Mouse (Mus musculus) MEL (cell line): ENCODE data around the gene Trappc13. TPM values are rescaled to one million over a fixed set of nuclear protein-coding genes. Genes with fewer than 3 reads are reported as not detected.

Experiments used
- DNase-seq: peaks from one replicate; pipeline ENCODE4 v3.0.0; 2011; ENCODE audit warnings: low read depth, low spot score
- H3K27ac ChIP-seq: 2 replicates; pipeline ENCODE4 v1.5.1; 2012; ENCODE audit warnings: low read depth, mild to moderate bottlenecking, control low read depth, low read length, moderate library complexity; ENCODE audit not compliant: control insufficient read depth
- H3K27me3 ChIP-seq, 2 experiments: fragments of 150-350 bp in 1 of 2; sonication (generic) in 1 of 2; 2 replicates each; pipeline ENCODE4 v1.6.1; 2012; ENCODE audit warnings: low read length in 2 of 2, mild to moderate bottlenecking in 2 of 2, improper control_type of control experiment in 1 of 2, moderate library complexity in 1 of 2; ENCODE audit not compliant: insufficient read depth in 2 of 2, control insufficient read depth in 1 of 2
- H3K36me3 ChIP-seq, 2 experiments: 2 replicates each; pipeline ENCODE4 v1.6.1; 2012 to 2014; ENCODE audit warnings: low read length in 2 of 2, improper control_type of control experiment in 1 of 2, inconsistent platforms in 1 of 2, mild to moderate bottlenecking in 1 of 2; ENCODE audit not compliant: insufficient read depth in 2 of 2, control insufficient read depth in 1 of 2
- H3K4me1 ChIP-seq, 2 experiments: fragments of 150-350 bp in 1 of 2; sonication (generic) in 1 of 2; 2 replicates each; pipeline ENCODE4 v1.6.1; 2012; ENCODE audit warnings: low read length in 2 of 2, improper control_type of control experiment in 1 of 2, mild to moderate bottlenecking in 1 of 2; ENCODE audit not compliant: insufficient read depth in 2 of 2, control insufficient read depth in 1 of 2
- H3K4me3 ChIP-seq, 2 experiments: fragments of 150-350 bp in 1 of 2; sonication (generic) in 1 of 2; 2 replicates each; pipeline ENCODE4 v1.5.1; 2012; ENCODE audit warnings: low read depth in 2 of 2, low read length in 2 of 2, mild to moderate bottlenecking in 2 of 2, moderate library complexity in 2 of 2, control low read depth in 1 of 2, improper control_type of control experiment in 1 of 2; ENCODE audit not compliant: control insufficient read depth in 1 of 2, insufficient read depth in 1 of 2
- H3K79me2 ChIP-seq: 2 replicates; pipeline ENCODE4 v1.6.1; 2012; ENCODE audit warnings: mild to moderate bottlenecking, low read length, moderate library complexity; ENCODE audit not compliant: control insufficient read depth, poor library complexity, insufficient read depth
- H3K9ac ChIP-seq: 2 replicates; pipeline ENCODE4 v1.6.1; 2012; ENCODE audit warnings: low read depth, mild to moderate bottlenecking, control low read depth, low read length, moderate library complexity; ENCODE audit not compliant: control insufficient read depth, poor library complexity, severe bottlenecking
- H3K9me3 ChIP-seq: fragments of 150-350 bp; sonication (generic); replicated peaks from 2 replicates; pipeline ENCODE4 v1.6.1; 2012; ENCODE audit warnings: mild to moderate bottlenecking, low read length, improper control_type of control experiment, moderate library complexity; ENCODE audit not compliant: insufficient read depth
- BHLHE40 ChIP-seq: IDR thresholded peaks from 2 replicates; pipeline ENCODE4 v1.6.1; 2012; ENCODE audit warnings: low read depth, mild to moderate bottlenecking, inconsistent platforms, low read length, improper control_type of control experiment, borderline replicate concordance
- CHD1 ChIP-seq: IDR thresholded peaks from 2 replicates; pipeline ENCODE4 v1.6.1; 2012; ENCODE audit warnings: low read depth, mild to moderate bottlenecking, inconsistent platforms, low read length, improper control_type of control experiment
- CHD2 ChIP-seq: IDR thresholded peaks from 2 replicates; pipeline ENCODE4 v1.6.1; 2011; ENCODE audit warnings: low read length, improper control_type of control experiment
- CTCF ChIP-seq, 3 experiments: IDR thresholded peaks in 2 of 3; conservative IDR thresholded peaks in 1 of 3; 2 replicates each; pipeline ENCODE4 v1.5.1; 2011 to 2012; ENCODE audit warnings: low read length in 3 of 3, low read depth in 2 of 3, mild to moderate bottlenecking in 2 of 3, improper control_type of control experiment in 1 of 3, inconsistent platforms in 1 of 3, mixed read lengths in 1 of 3, moderate library complexity in 1 of 3; ENCODE audit not compliant: control insufficient read depth in 1 of 3, insufficient read depth in 1 of 3, poor library complexity in 1 of 3, severe bottlenecking in 1 of 3
- E2F4 ChIP-seq: IDR thresholded peaks from 2 replicates; pipeline ENCODE4 v1.6.1; 2011; ENCODE audit warnings: low read depth, low read length, improper control_type of control experiment, borderline replicate concordance
- ELF1 ChIP-seq: IDR thresholded peaks from 2 replicates; pipeline ENCODE4 v1.6.1; 2014; ENCODE audit warnings: low read depth, mild to moderate bottlenecking, inconsistent platforms, low read length, improper control_type of control experiment, moderate library complexity
- EP300 ChIP-seq, 2 experiments: IDR thresholded peaks; 2 replicates each; pipeline ENCODE4 v1.6.1; 2011; ENCODE audit warnings: improper control_type of control experiment in 2 of 2, low read length in 2 of 2, low read depth in 1 of 2, mild to moderate bottlenecking in 1 of 2
- ETS1 ChIP-seq: IDR thresholded peaks from 2 replicates; pipeline ENCODE4 v1.6.1; 2012; ENCODE audit warnings: low read depth, mild to moderate bottlenecking, inconsistent platforms, low read length, improper control_type of control experiment, moderate library complexity
- GABPA ChIP-seq: IDR thresholded peaks from 2 replicates; pipeline ENCODE4 v1.6.1; 2012; ENCODE audit warnings: low read depth, mild to moderate bottlenecking, inconsistent platforms, low read length, improper control_type of control experiment, moderate library complexity
- GATA1 ChIP-seq: IDR thresholded peaks from 2 replicates; pipeline ENCODE4 v1.6.1; 2011; ENCODE audit warnings: low read depth, low read length, improper control_type of control experiment
- HCFC1 ChIP-seq: IDR thresholded peaks from 2 replicates; pipeline ENCODE4 v1.6.1; 2012; ENCODE audit warnings: low read depth, mild to moderate bottlenecking, inconsistent platforms, low read length, improper control_type of control experiment, moderate library complexity
- JUND ChIP-seq: IDR thresholded peaks from 2 replicates; pipeline ENCODE4 v1.6.1; 2011; ENCODE audit warnings: low read depth, mild to moderate bottlenecking, improper control_type of control experiment, low read length
- KAT2A ChIP-seq: conservative IDR thresholded peaks from 2 replicates; pipeline ENCODE4 v1.6.1; 2012; ENCODE audit warnings: low read depth, low read length, improper control_type of control experiment, inconsistent platforms
- MAFK ChIP-seq: IDR thresholded peaks from 2 replicates; pipeline ENCODE4 v1.6.1; 2011; ENCODE audit warnings: low read depth, mild to moderate bottlenecking, low read length, improper control_type of control experiment, borderline replicate concordance
- MAX ChIP-seq: IDR thresholded peaks from 2 replicates; pipeline ENCODE4 v1.6.1; 2011; ENCODE audit warnings: low read length, improper control_type of control experiment
- MAZ ChIP-seq: IDR thresholded peaks from 2 replicates; pipeline ENCODE4 v1.6.1; 2012; ENCODE audit warnings: low read depth, mild to moderate bottlenecking, inconsistent platforms, low read length, improper control_type of control experiment
- MEF2A ChIP-seq: IDR thresholded peaks from 2 replicates; pipeline ENCODE4 v1.6.1; 2014; ENCODE audit warnings: low read depth, mild to moderate bottlenecking, inconsistent platforms, low read length, improper control_type of control experiment; ENCODE audit not compliant: poor library complexity, insufficient replicate concordance, severe bottlenecking; ENCODE audit errors: extremely low read depth
- MXI1 ChIP-seq: IDR thresholded peaks from 2 replicates; pipeline ENCODE4 v1.6.1; 2011; ENCODE audit warnings: mild to moderate bottlenecking, low read depth, low read length, improper control_type of control experiment
- MYB ChIP-seq: IDR thresholded peaks from 2 replicates; pipeline ENCODE4 v1.6.1; 2011; ENCODE audit warnings: mild to moderate bottlenecking, low read depth, low read length, improper control_type of control experiment
- NELFE ChIP-seq: IDR thresholded peaks from 2 replicates; pipeline ENCODE4 v1.6.1; 2011; ENCODE audit warnings: low read depth, low read length, improper control_type of control experiment
- POLR2A ChIP-seq, 2 experiments: IDR thresholded peaks; 2 replicates each; pipeline ENCODE4 v1.6.1; 2011 to 2012; ENCODE audit warnings: low read length in 2 of 2, mild to moderate bottlenecking in 2 of 2, control low read depth in 1 of 2, improper control_type of control experiment in 1 of 2, low read depth in 1 of 2, moderate library complexity in 1 of 2; ENCODE audit not compliant: control insufficient read depth in 1 of 2, insufficient read depth in 1 of 2, poor library complexity in 1 of 2
- POLR2AphosphoS2 ChIP-seq: IDR thresholded peaks from 2 replicates; pipeline ENCODE4 v1.6.1; 2011; ENCODE audit warnings: low read length, improper control_type of control experiment
- POLR2AphosphoS5 ChIP-seq: IDR thresholded peaks from 2 replicates; pipeline ENCODE4 v1.6.1; 2012; ENCODE audit warnings: low read depth, borderline replicate concordance, mild to moderate bottlenecking, inconsistent platforms, low read length, moderate library complexity, mixed read lengths
- RAD21 ChIP-seq: IDR thresholded peaks from 2 replicates; pipeline ENCODE4 v1.6.1; 2011; ENCODE audit warnings: mild to moderate bottlenecking, low read depth, low read length, improper control_type of control experiment
- RCOR1 ChIP-seq: IDR thresholded peaks from 2 replicates; pipeline ENCODE4 v1.6.1; 2012; ENCODE audit warnings: low read depth, mild to moderate bottlenecking, inconsistent platforms, low read length, improper control_type of control experiment
- SIN3A ChIP-seq: IDR thresholded peaks from 2 replicates; pipeline ENCODE4 v1.6.1; 2012; ENCODE audit warnings: low read length, improper control_type of control experiment, inconsistent platforms
- SMC3 ChIP-seq: IDR thresholded peaks from 2 replicates; pipeline ENCODE4 v1.6.1; 2011; ENCODE audit warnings: low read depth, low read length, improper control_type of control experiment
- TBP ChIP-seq: IDR thresholded peaks from 2 replicates; pipeline ENCODE4 v1.8.0; 2011; ENCODE audit warnings: low read depth, low read length, improper control_type of control experiment
- TCF12 ChIP-seq: IDR thresholded peaks from 2 replicates; pipeline ENCODE4 v1.6.1; 2014; ENCODE audit warnings: low read depth, mild to moderate bottlenecking, inconsistent platforms, low read length, improper control_type of control experiment, moderate library complexity
- UBTF ChIP-seq: IDR thresholded peaks from 2 replicates; pipeline ENCODE4 v1.6.1; 2012; ENCODE audit warnings: low read depth, mild to moderate bottlenecking, inconsistent platforms, low read length, improper control_type of control experiment, moderate library complexity, borderline replicate concordance; ENCODE audit not compliant: insufficient read depth
- USF1 ChIP-seq: IDR thresholded peaks from 2 replicates; pipeline ENCODE4 v1.6.1; 2014; ENCODE audit warnings: low read depth, mild to moderate bottlenecking, inconsistent platforms, low read length, improper control_type of control experiment, moderate library complexity
- USF2 ChIP-seq, 2 experiments: IDR thresholded peaks; 2 replicates each; pipeline ENCODE4 v1.6.1; 2011 to 2012; ENCODE audit warnings: improper control_type of control experiment in 2 of 2, low read length in 2 of 2, borderline replicate concordance in 1 of 2, inconsistent platforms in 1 of 2, low read depth in 1 of 2, mild to moderate bottlenecking in 1 of 2; ENCODE audit not compliant: insufficient read depth in 1 of 2
- ZC3H11A ChIP-seq: IDR thresholded peaks from 2 replicates; pipeline ENCODE4 v1.6.1; 2012; ENCODE audit warnings: low read depth, mild to moderate bottlenecking, inconsistent platforms, low read length, improper control_type of control experiment
- ZKSCAN1 ChIP-seq: IDR thresholded peaks from 2 replicates; pipeline ENCODE4 v1.6.1; 2012; ENCODE audit warnings: low read depth, mild to moderate bottlenecking, inconsistent platforms, low read length, improper control_type of control experiment, moderate library complexity
- ZMIZ1 ChIP-seq: IDR thresholded peaks from 2 replicates; pipeline ENCODE4 v1.6.1; 2012; ENCODE audit warnings: low read depth, mild to moderate bottlenecking, inconsistent platforms, low read length, improper control_type of control experiment, moderate library complexity
- ZNF384 ChIP-seq: IDR thresholded peaks from 2 replicates; pipeline ENCODE4 v1.6.1; 2012; ENCODE audit warnings: low read depth, mild to moderate bottlenecking, inconsistent platforms, low read length, improper control_type of control experiment
- polyA plus RNA-seq, 2 experiments: library from polyadenylated mRNA; stranded (reverse) in 1 of 2; unstranded in 1 of 2; fragments of >175 nt in 1 of 2; fragments of >200 nt in 1 of 2; gene quantifications; 2 replicates each; pipeline versions ENCODE4 v1.2.1 to v1.2.4; 2012; ENCODE audit warnings: low replicate concordance in 2 of 2, low read depth in 1 of 2; ENCODE audit not compliant: insufficient read length in 2 of 2, insufficient read depth in 1 of 2, missing spikeins in 1 of 2
- total RNA-seq: library from RNA; depleted of rRNA; stranded (reverse); fragments of 300-350 nt; gene quantifications from 2 replicates; pipeline ENCODE4 v1.2.3, GENCODE M21; 2012

Gene Trappc13
- total and polyA plus RNA-seq, 3 experiments, result 28.3 to 33.5 TPM; not detected in 1

- H3K27me3 ChIP-seq, result peaks cover 3 to 5% of the 10 kb centered on the region in 2 experiments; a peak in 3 of 4 replicates
- no peaks in the 10 kb centered on the region for H3K9me3 ChIP-seq
- peaks cover 0 to 9% of the 10 kb centered on the region in 2 experiments; a peak in 1 of 4 replicates for H3K4me1 ChIP-seq
- peak within 1 kb of the TSS; percentile 78 for H3K9ac ChIP-seq
- peaks cover 0 to 2% of the 10 kb centered on the region in 2 experiments; a peak in 1 of 4 replicates for H3K36me3 ChIP-seq
- H3K27ac ChIP-seq, result peak within 1 kb of the TSS; percentile 25; the same call in 1 of the 2 replicates
- H3K79me2 ChIP-seq, result peaks cover 5% of the 10 kb centered on the region; the same call in 1 of the 2 replicates
- H3K4me3 ChIP-seq, result peak within 1 kb of the TSS; percentile 82
- peak; percentile 91 for DNase-seq
- no peak for TF ChIP-seq HCFC1
- peak; percentile 95 for TF ChIP-seq MXI1
- TF ChIP-seq USF1, result peak; percentile 82
- no peak for TF ChIP-seq USF2 (IDR thresholded peaks at IDR 0.05; ENCODE audit: borderline replicate concordance in 1 of 2, insufficient read depth in 1 of 2, low read depth in 1 of 2, low read length in 2 of 2)
- TF ChIP-seq KAT2A, result no peak
- peak; percentile 42 for TF ChIP-seq NELFE
- no peak for TF ChIP-seq ZMIZ1
- TF ChIP-seq MEF2A, result no peak
- peak; percentile 52; the same call in 1 of the 2 replicates for TF ChIP-seq ELF1
- no peak for TF ChIP-seq MAZ
- TF ChIP-seq EP300 (IDR thresholded peaks at IDR 0.05; ENCODE audit: low read depth in 1 of 2, low read length in 2 of 2), result no peak
- no peak for TF ChIP-seq ETS1
- TF ChIP-seq MAX, result peak; percentile 90
- no peak for TF ChIP-seq CHD1
- TF ChIP-seq SMC3, result no peak
- no peak for TF ChIP-seq ZC3H11A
- TF ChIP-seq POLR2AphosphoS5, result no peak
- TF ChIP-seq ZKSCAN1, result no peak
- no peak for TF ChIP-seq CHD2
- TF ChIP-seq UBTF, result no peak
- no peak for TF ChIP-seq GABPA
- no peak for TF ChIP-seq RCOR1
- no peak for TF ChIP-seq TBP
- no peak for TF ChIP-seq BHLHE40
- peak; percentile 67 to 73; a peak in 3 of 4 replicates for TF ChIP-seq POLR2A (IDR thresholded peaks at IDR 0.05; ENCODE audit: control insufficient read depth in 1 of 2, insufficient read depth in 1 of 2, low read depth in 1 of 2, low read length in 2 of 2, poor library complexity in 1 of 2)
- no peak for TF ChIP-seq JUND
- TF ChIP-seq CTCF (IDR thresholded peaks at IDR 0.05 in 2 of 3, conservative IDR thresholded peaks at IDR 0.05 in 1 of 3; ENCODE audit: control insufficient read depth in 1 of 3, insufficient read depth in 1 of 3, low read depth in 2 of 3, low read length in 3 of 3, poor library complexity in 1 of 3, severe bottlenecking in 1 of 3), result no peak
- TF ChIP-seq MAFK, result no peak
- no peak for TF ChIP-seq E2F4
- no peak for TF ChIP-seq RAD21
- no peak for TF ChIP-seq ZNF384
- no peak for TF ChIP-seq GATA1
- no peak for TF ChIP-seq POLR2AphosphoS2
- TF ChIP-seq MYB, result no peak
- 0 out of 2 replicates have a peak, but pooled peaks have one; percentile 28 for TF ChIP-seq TCF12
- TF ChIP-seq SIN3A, result peak; percentile 85; the same call in 1 of the 2 replicates
Observed at GRCm38 (mm10) chr13:104109288-104109815, 68.9 kb downstream of the Trappc13 start, which contains the start of the genes Nln and Sgtb. Gene Nln, minus strand, starts transcription at chr13:104109614. Gene Sgtb, plus strand, starts transcription at chr13:104109741.
